Mouse (Mus musculus) cerebellum, adult 2 months (tissue): ENCODE measurements around the gene H2afz.

Source experiments
- CTCF ChIP-seq: fragments of 200-500 bp; IDR thresholded peaks from 2 replicates; pipeline ENCODE4 v1.5.1; 2011; ENCODE audit warnings: low read depth, mild to moderate bottlenecking, control low read depth, low read length, moderate library complexity, borderline replicate concordance; ENCODE audit not compliant: insufficient read depth
- POLR2A ChIP-seq: fragments of 200-500 bp; IDR thresholded peaks from 2 replicates; pipeline ENCODE4 v1.6.1; 2011; ENCODE audit warnings: low read length, control low read depth, borderline replicate concordance; ENCODE audit not compliant: insufficient read depth

- no peak for TF ChIP-seq CTCF
- no peak for TF ChIP-seq POLR2A
Observed at GRCm38 (mm10) chr3:137896386-137896785, 32.1 kb downstream of the H2afz start.
